23 mouse cellular contexts compared by ENCODE assay signal in the genomic region with DNA sequence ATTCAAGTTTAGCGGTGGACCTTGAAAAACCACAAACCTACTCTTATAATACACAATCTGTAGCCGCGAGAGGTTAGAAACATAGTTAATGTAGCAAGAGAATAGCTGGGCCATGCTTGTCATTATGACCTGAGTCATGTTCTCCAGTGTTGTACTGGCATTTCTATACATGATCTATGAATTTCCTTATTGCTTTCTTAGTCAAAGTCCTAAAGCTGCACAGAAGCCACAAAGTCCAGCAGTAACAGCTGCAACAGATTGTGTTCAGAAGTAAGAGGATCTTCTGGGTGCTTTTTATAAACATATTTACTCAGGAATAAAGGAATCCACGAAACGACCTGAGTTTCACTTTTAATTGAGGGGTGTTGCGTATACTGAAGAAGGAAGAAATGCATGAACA.
"Had no signal": no experiment of that assay in that cellular context is flagged by ENCODE, and none has a peak within 500 bp of the region (broad histone marks: within the 10 kb centered on the region; RNA-seq: fewer than 3 reads in every experiment).

No protein-coding gene starts in this region.

- DNase-seq: gastrocnemius, adult 2 months; gastrocnemius, postnatal 10 days; gastrocnemius, postnatal 25 days; heart, adult 18-20 months; heart, postnatal 14 days; heart, postnatal 36 days; kidney, adult 18-20 months; kidney, adult 8-10 months; kidney, postnatal 10 days; kidney, postnatal 25 days; kidney, postnatal 4 days; layer of hippocampus, adult 9-11 months; layer of hippocampus, postnatal 36 days; left cerebral cortex, postnatal 4 days had no signal

- H3K27ac ChIP-seq: gastrocnemius, adult 2 months; heart, embryonic 13.5 days; heart, embryonic 15.5 days; hindbrain, embryonic 13.5 days; hindbrain, embryonic 15.5 days; hindbrain, postnatal 0 days; limb, embryonic 13.5 days; limb, embryonic 15.5 days; liver, embryonic 12.5 days had no signal

- H3K27me3 ChIP-seq: heart, embryonic 13.5 days; heart, embryonic 15.5 days; hindbrain, embryonic 13.5 days; hindbrain, embryonic 15.5 days; limb, embryonic 13.5 days; limb, embryonic 15.5 days; liver, embryonic 12.5 days had no signal

- H3K36me3 ChIP-seq: heart, embryonic 15.5 days; hindbrain, embryonic 15.5 days; liver, embryonic 12.5 days had no signal

- H3K4me1 ChIP-seq: heart, embryonic 15.5 days; limb, embryonic 13.5 days; limb, embryonic 15.5 days had no signal

- H3K4me2 ChIP-seq: heart, embryonic 11.5 days; heart, embryonic 13.5 days; heart, embryonic 15.5 days; hindbrain, embryonic 13.5 days; hindbrain, embryonic 15.5 days; limb, embryonic 13.5 days; limb, embryonic 15.5 days; liver, embryonic 12.5 days had no signal

- H3K9ac ChIP-seq: heart, embryonic 13.5 days; heart, embryonic 15.5 days; hindbrain, embryonic 13.5 days; hindbrain, embryonic 15.5 days; limb, embryonic 13.5 days; limb, embryonic 15.5 days; liver, embryonic 12.5 days had no signal

- H3K9me3 ChIP-seq: heart, embryonic 13.5 days; heart, embryonic 15.5 days; hindbrain, embryonic 13.5 days; hindbrain, embryonic 15.5 days; limb, embryonic 13.5 days; limb, embryonic 15.5 days; liver, embryonic 12.5 days had no signal

- H3K4me3 ChIP-seq: gastrocnemius, adult 2 months; heart, embryonic 13.5 days; heart, embryonic 15.5 days; hindbrain, embryonic 13.5 days; hindbrain, embryonic 15.5 days; limb, embryonic 13.5 days; limb, embryonic 15.5 days; liver, embryonic 12.5 days had no signal

- ATAC-seq: hindbrain, postnatal 0 days; liver, embryonic 12.5 days had no signal
